Mouse (Mus musculus) forebrain, embryonic 15.5 days (tissue): Measurements from ENCODE around the gene Slc13a5. TPM values are rescaled to one million over a fixed set of nuclear protein-coding genes. Genes with fewer than 3 reads are reported as not detected.

Experiments
- ATAC-seq: fragments of 200-750 bp; cut with Nextera tagmentation; replicated peaks from 2 replicates; pipeline ENCODE4 v1.8.0; 2017; ENCODE audit warnings: mild to moderate bottlenecking, moderate TSS enrichment, moderate library complexity
- H3K27ac ChIP-seq: fragments of 300-500 bp; sonication (generic); replicated peaks from 2 replicates; pipeline ENCODE4 v1.5.1; 2015; ENCODE audit warnings: mild to moderate bottlenecking, inconsistent platforms
- H3K27me3 ChIP-seq: fragments of 300-500 bp; sonication (generic); 2 replicates; pipeline ENCODE4 v1.6.1; 2015; ENCODE audit warnings: inconsistent platforms
- H3K36me3 ChIP-seq: fragments of 300-500 bp; sonication (generic); 2 replicates; pipeline ENCODE4 v1.6.1; 2015; ENCODE audit warnings: mild to moderate bottlenecking, inconsistent platforms
- H3K4me1 ChIP-seq: fragments of 300-500 bp; sonication (generic); 2 replicates; pipeline ENCODE4 v1.6.1; 2015; ENCODE audit warnings: inconsistent platforms
- H3K4me2 ChIP-seq: fragments of 300-500 bp; sonication (generic); replicated peaks from 2 replicates; pipeline ENCODE4 v1.6.1; 2015; ENCODE audit warnings: mild to moderate bottlenecking, inconsistent platforms
- H3K4me3 ChIP-seq: fragments of 300-500 bp; sonication (generic); 2 replicates; pipeline ENCODE4 v1.5.1; 2015; ENCODE audit warnings: mild to moderate bottlenecking, inconsistent platforms
- H3K9ac ChIP-seq: fragments of 300-500 bp; sonication (generic); replicated peaks from 2 replicates; pipeline ENCODE4 v1.6.1; 2015; ENCODE audit warnings: mild to moderate bottlenecking, inconsistent platforms
- H3K9me3 ChIP-seq: fragments of 300-500 bp; sonication (generic); 2 replicates; pipeline ENCODE4 v1.6.1; 2016; ENCODE audit warnings: inconsistent platforms
- WGBS: fragments of 180-500 bp; shearing (Covaris S2); methylation state at CpG from one replicate; pipeline ENCODE4 v1.1.7; 2015; ENCODE audit warnings: mixed read lengths; 5-methylcytosine and 5-hydroxymethylcytosine counted together
- polyA plus RNA-seq: library from polyadenylated mRNA; unstranded; fragments of >200 nt; fragmentation: Nextera tagmentation; extraction: Ambion mirVana; gene quantifications from 2 replicates; pipeline ENCODE4 v1.2.1, GENCODE M21; 2015

Gene Slc13a5
- polyA plus RNA-seq, 1 experiment from 2014 or later, result 0.20 TPM

- Histone ChIP-seq H3K27me3 (no peaks in the 10 kb centered on the region), H3K9ac (no peak overlapping the region), H3K36me3 (no peaks in the 10 kb centered on the region), H3K4me1 (no peaks in the 10 kb centered on the region), H3K4me2 (no peak overlapping the region), H3K27ac (no peak overlapping the region), H3K9me3 (no peaks in the 10 kb centered on the region), H3K4me3 (no peak overlapping the region)
- ATAC-seq, result no peak
- WGBS, result 86% methylated on average over 8 of the region's 8 CpGs
These were observed 21.7 kb downstream of the Slc13a5 start for GRCm38 (mm10) chr11:72245196-72245753.

GRCm38 (mm10) chr11:72240062-72240860 is 26.8 kb downstream of the Slc13a5 start:
- no peaks in the 10 kb centered on the region for H3K4me1 ChIP-seq
- H3K9me3 ChIP-seq, result no peaks in the 10 kb centered on the region
- 78% methylated on average over 4 of the region's 4 CpGs for WGBS
- no peak overlapping the region for H3K27ac ChIP-seq
- no peak overlapping the region for H3K4me2 ChIP-seq
- H3K27me3 ChIP-seq, result no peaks in the 10 kb centered on the region
- no peak overlapping the region for H3K9ac ChIP-seq
- H3K4me3 ChIP-seq, result no peak overlapping the region
- no peaks in the 10 kb centered on the region for H3K36me3 ChIP-seq
- ATAC-seq, result no peak

DNA sequence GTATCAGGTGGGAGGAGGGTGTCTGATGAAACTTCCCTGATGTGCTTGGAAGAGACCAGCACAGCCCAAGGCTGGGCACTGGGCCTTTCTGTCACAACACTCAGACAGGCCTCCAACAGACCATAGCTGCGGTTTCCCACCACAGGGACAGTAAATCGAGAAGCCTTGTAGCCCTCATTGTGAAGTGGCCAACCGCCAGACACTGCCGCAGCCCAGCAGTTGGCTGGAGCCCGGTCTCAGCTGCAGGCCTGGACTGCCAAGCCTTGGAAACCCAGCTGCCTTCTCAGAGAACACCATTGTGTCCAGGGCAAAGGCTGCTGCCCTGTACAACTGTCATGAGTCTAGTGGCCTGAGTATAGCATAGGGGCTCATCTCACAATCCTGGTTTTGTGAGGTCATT is 33.0 kb downstream of the Slc13a5 start:
- Histone ChIP-seq H3K27me3 (no peaks in the 10 kb centered on the region), H3K4me1 (no peaks in the 10 kb centered on the region), H3K36me3 (no peaks in the 10 kb centered on the region), H3K9ac (no peak overlapping the region), H3K27ac (no peak overlapping the region), H3K4me3 (no peak overlapping the region), H3K9me3 (no peaks in the 10 kb centered on the region), H3K4me2 (no peak overlapping the region)
- WGBS, result 77% methylated on average over 5 of the region's 5 CpGs
- ATAC-seq, result no peak

- no peaks in the 10 kb centered on the region for H3K4me1 ChIP-seq
- no peak overlapping the region for H3K4me2 ChIP-seq
- H3K27ac ChIP-seq, result no peak overlapping the region
- no peaks in the 10 kb centered on the region for H3K27me3 ChIP-seq
- H3K9ac ChIP-seq, result no peak overlapping the region
- no peak for ATAC-seq
- no peaks in the 10 kb centered on the region for H3K9me3 ChIP-seq
- no peaks in the 10 kb centered on the region for H3K36me3 ChIP-seq
- no peak overlapping the region for H3K4me3 ChIP-seq
- WGBS, result 63% methylated on average over 1 of the region's 1 CpGs
These were observed 34.0 kb downstream of the Slc13a5 start for GRCm38 (mm10) chr11:72232991-72233390.

GRCm38 (mm10) chr11:72232068-72232467 is 35.0 kb downstream of the Slc13a5 start:
- Histone ChIP-seq H3K9me3 (no peaks in the 10 kb centered on the region), H3K36me3 (no peaks in the 10 kb centered on the region), H3K4me1 (no peaks in the 10 kb centered on the region), H3K27me3 (no peaks in the 10 kb centered on the region), H3K9ac (no peak overlapping the region), H3K4me2 (no peak overlapping the region), H3K4me3 (no peak overlapping the region), H3K27ac (no peak overlapping the region)
- 84% methylated on average over 7 of the region's 7 CpGs for WGBS
- no peak for ATAC-seq

DNA sequence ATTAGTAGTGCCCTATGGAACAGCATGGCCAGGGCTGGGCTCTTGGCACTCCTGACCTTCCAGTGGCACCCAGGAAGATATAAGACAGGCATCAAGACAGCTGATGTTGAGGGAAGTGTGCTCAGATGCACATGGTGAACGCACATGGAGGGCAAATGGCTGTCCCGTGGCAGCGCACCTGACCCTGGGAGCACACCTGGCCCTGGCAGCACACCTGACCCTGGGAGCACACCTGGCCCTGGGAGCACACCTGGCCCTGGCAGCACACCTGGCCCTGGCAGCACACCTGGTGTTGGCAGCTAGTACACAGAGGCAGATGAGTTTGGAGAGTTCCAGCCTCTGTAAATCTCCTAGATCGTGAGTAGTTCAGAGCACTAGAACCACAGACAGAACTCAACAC is 38.5 kb downstream of the Slc13a5 start:
- H3K4me1 ChIP-seq, result peaks cover 8% of the 10 kb centered on the region; the same call in 1 of the 2 replicates
- no peaks in the 10 kb centered on the region for H3K9me3 ChIP-seq
- no peaks in the 10 kb centered on the region for H3K36me3 ChIP-seq
- no peak overlapping the region for H3K4me2 ChIP-seq
- WGBS, result 96% methylated on average over 4 of the region's 4 CpGs
- no peak overlapping the region for H3K4me3 ChIP-seq
- no peak overlapping the region for H3K27ac ChIP-seq
- H3K27me3 ChIP-seq, result no peaks in the 10 kb centered on the region
- H3K9ac ChIP-seq, result no peak overlapping the region
- ATAC-seq, result no peak

- Histone ChIP-seq H3K4me1 (peaks cover 8% of the 10 kb centered on the region; the same call in 1 of the 2 replicates), H3K36me3 (no peaks in the 10 kb centered on the region)
These were observed 40.1 kb downstream of the Slc13a5 start for GRCm38 (mm10) chr11:72226901-72227300.

DNA sequence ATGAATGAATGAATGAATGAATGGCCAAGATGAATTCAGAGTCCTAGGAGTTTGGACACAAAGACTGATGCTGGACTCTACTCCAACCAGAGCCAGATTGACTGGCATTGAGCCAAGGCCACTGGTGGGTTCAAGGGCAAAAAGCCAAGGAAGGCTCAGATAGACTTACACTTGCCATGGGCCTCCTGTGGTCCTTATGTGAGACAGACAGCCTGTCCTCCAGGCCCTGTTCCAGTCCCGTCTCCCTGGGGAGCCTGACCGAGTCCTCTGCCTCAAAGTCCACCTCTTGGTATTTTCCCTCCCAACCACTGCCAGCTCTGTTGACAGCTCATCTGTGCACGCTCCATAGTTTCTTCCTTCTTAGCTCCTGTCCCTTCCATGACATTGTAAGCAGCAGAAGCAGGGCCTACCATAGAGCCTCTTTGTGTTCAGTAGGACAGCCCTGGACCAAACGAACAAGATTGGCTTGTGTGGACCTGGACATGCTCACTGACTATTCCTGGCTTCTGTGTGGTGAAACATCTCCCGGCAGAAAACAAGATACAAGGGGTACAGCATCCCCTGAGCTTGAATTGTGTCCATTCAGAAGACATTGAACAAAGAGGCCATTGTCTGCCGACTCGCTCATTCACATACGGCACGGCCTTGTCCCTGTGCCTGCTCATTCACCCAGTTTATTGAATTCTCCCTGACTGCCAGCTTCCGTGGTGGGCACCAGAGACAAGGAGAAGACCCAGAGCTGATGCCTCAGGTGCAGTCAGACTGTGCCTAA is 40.8 kb downstream of the Slc13a5 start:
- H3K4me3 ChIP-seq, result no peak overlapping the region
- no peaks in the 10 kb centered on the region for H3K36me3 ChIP-seq
- no peaks in the 10 kb centered on the region for H3K27me3 ChIP-seq
- ATAC-seq, result no peak
- no peaks in the 10 kb centered on the region for H3K9me3 ChIP-seq
- H3K4me2 ChIP-seq, result no peak overlapping the region
- WGBS, result 21% methylated on average over 10 of the region's 10 CpGs
- no peak overlapping the region for H3K9ac ChIP-seq
- H3K27ac ChIP-seq, result no peak overlapping the region; the same call in 1 of the 2 replicates
- peaks cover 8% of the 10 kb centered on the region; the same call in 1 of the 2 replicates for H3K4me1 ChIP-seq

More at GRCm38 (mm10) chr11:72226901-72227300, 40.1 kb downstream of the Slc13a5 start:
- Histone ChIP-seq H3K4me3 (no peak overlapping the region), H3K27me3 (no peaks in the 10 kb centered on the region), H3K9me3 (no peaks in the 10 kb centered on the region), H3K27ac (no peak overlapping the region), H3K4me2 (no peak overlapping the region), H3K9ac (no peak overlapping the region)
- ATAC-seq, result no peak
- 94% methylated on average over 6 of the region's 6 CpGs for WGBS

GRCm38 (mm10) chr11:72224865-72225264 is 42.2 kb downstream of the Slc13a5 start:
- Histone ChIP-seq H3K4me2 (no peak overlapping the region), H3K4me1 (peaks cover 8% of the 10 kb centered on the region; the same call in 1 of the 2 replicates), H3K27me3 (no peaks in the 10 kb centered on the region), H3K4me3 (no peak overlapping the region), H3K9me3 (no peaks in the 10 kb centered on the region), H3K36me3 (no peaks in the 10 kb centered on the region), H3K9ac (no peak overlapping the region), H3K27ac (no peak overlapping the region)
- WGBS, result 11% methylated on average over 5 of the region's 5 CpGs
- no peak for ATAC-seq

DNA sequence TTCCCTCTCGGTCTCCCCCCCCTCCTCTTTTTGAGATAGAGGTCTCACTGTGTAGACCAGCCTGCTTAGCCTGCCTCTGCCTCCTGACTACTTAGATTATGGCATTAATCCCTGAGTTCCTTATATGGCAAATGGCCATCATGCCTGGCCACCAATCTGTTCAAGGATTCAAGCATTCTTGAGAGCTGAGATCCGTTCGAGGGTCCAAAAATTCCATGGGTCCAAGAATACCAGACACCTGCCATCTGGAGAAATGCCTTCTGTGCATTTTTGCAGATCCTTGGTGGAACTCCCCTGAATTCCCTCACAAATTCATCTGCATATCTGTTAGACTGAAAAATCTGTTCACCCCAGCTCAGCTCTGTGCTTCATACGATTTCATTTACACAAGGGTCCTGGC is 43.6 kb downstream of the Slc13a5 start:
- H3K4me3 ChIP-seq, result no peak overlapping the region
- H3K9me3 ChIP-seq, result no peaks in the 10 kb centered on the region
- 0 out of 2 replicates have a peak overlapping the region, but pooled peaks have one; percentile 25 for H3K27ac ChIP-seq
- no peaks in the 10 kb centered on the region for H3K36me3 ChIP-seq
- ATAC-seq, result no peak
- H3K4me2 ChIP-seq, result no peak overlapping the region
- H3K4me1 ChIP-seq, result peaks cover 8% of the 10 kb centered on the region; the same call in 1 of the 2 replicates
- 65% methylated on average over 4 of the region's 4 CpGs for WGBS
- no peak overlapping the region for H3K9ac ChIP-seq
- no peaks in the 10 kb centered on the region for H3K27me3 ChIP-seq

DNA sequence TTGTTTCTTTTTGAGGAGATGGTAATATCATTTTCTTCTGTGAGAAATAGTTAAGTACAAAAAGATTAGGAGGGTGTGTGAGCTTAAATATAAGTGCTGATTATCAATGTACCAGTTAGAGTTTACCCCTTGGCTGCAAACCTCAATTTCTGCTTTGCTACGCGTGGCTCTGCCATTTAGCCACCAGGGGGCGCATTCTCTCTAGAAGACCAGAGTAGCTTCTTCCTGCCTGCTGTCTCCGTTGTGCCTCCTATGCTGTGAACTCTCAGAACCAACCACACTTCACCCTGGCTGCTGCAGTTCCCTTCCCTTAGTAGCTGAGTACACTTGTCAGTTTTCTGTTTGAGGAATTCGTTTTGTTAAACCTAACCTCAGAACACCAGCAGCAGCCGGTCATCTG is 45.7 kb downstream of the Slc13a5 start:
- Histone ChIP-seq H3K4me1 (peaks cover 20% of the 10 kb centered on the region), H3K4me2 (no peak overlapping the region), H3K36me3 (no peaks in the 10 kb centered on the region), H3K27me3 (no peaks in the 10 kb centered on the region), H3K4me3 (no peak overlapping the region), H3K27ac (no peak overlapping the region), H3K9me3 (no peaks in the 10 kb centered on the region), H3K9ac (no peak overlapping the region)
- no peak for ATAC-seq
- WGBS, result 16% methylated on average over 6 of the region's 6 CpGs

DNA sequence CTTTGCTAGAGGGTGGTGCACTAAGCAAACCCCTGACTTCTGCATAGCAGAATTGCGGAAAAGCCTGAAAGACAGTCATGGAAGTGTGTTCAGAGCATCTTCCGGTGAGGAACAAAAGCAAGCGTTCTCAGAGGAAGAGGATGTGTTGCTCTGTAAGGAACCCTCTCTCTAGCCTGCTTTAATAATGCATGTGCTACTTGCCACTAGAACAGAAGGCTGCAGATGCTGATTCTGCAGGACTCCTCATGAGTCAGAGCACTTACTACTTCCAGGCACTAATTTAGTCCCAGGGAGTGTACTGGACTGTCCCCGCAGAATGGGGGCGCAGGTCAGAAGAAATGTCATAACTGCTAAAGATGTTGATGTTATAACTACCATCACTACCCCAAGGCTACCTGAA is 49.9 kb downstream of the Slc13a5 start:
- no peaks in the 10 kb centered on the region for H3K27me3 ChIP-seq
- no peak for ATAC-seq
- H3K4me2 ChIP-seq, result no peak overlapping the region
- no peak overlapping the region for H3K9ac ChIP-seq
- H3K9me3 ChIP-seq, result no peaks in the 10 kb centered on the region
- H3K4me3 ChIP-seq, result no peak overlapping the region
- peaks cover 32% of the 10 kb centered on the region for H3K4me1 ChIP-seq
- WGBS, result 86% methylated on average over 5 of the region's 5 CpGs
- peaks cover 3% of the 10 kb centered on the region; the same call in 1 of the 2 replicates for H3K36me3 ChIP-seq
- no peak overlapping the region for H3K27ac ChIP-seq
